Mouse (Mus musculus): ENCODE results near the gene Cpn1.

- TF ChIP-seq POLR2A (IDR thresholded peaks at IDR 0.05; ENCODE audit: low read depth, low read length) (no peak), CTCF (IDR thresholded peaks at IDR 0.05; ENCODE audit: extremely low read depth, insufficient read depth, insufficient read length, insufficient replicate concordance) (no peak)
Observed at GRCm38 (mm10) chr19:44008784-44009183, 22.4 kb upstream of the Cpn1 start.
